ENCODE assay signal across 8 mouse cellular contexts in the genomic region with DNA sequence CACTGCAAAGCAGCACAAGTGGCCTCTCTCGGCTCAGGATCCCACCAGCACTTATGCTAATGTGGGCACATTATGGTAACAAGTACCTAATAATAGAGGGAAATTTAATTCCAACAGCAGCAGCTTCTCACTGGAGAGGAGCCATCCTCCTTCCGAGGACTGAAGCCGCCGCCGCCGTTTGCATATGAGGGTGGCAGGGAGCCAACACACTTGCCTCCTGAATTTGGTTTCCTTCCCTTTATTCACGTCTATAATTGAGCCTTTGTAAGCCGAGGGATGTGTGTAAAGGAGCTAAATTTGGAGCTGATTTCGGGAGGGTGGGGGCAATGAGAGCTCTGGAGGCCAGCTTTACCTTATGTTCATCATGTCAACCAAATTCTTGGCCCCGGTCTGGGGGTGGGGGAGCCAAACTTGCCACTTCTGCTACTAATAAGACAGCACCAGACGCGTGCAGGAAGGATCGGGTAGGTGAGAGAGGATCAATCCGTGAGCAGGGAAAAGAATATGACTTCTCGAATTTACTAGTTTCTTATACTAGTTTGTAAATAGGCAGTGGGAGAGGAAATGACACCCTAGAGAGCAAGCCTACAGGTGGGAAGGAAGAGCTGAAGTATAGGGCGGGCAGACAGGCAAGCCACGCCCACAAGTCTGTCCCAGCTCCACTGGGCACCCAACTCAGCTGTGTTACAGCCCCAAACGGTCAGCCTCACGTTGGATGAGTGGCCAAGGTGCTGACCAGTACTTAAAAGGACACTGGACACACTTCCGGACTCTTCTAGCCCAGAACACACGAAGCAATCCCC. TPM values are rescaled to one million over a fixed set of nuclear protein-coding genes. Genes with fewer than 3 reads are reported as not detected.
DNase-seq lines count a peak whose midpoint lies in the region; ATAC-seq lines count a peak whose summit lies in the region.

No protein-coding gene starts in this region.

- H3K36me3 ChIP-seq in forebrain, embryonic 14.5 days (ENCODE audit: control insufficient read depth, insufficient read depth, low read length): no peaks in the 10 kb centered on the region

- H3K27me3 ChIP-seq in forebrain, embryonic 14.5 days (replicated peaks; ENCODE audit: control insufficient read depth, insufficient read depth, low read length): peaks cover 38% of the 10 kb centered on the region

- peak; percentile 95 for ATAC-seq in forebrain, embryonic 14.5 days

- WGBS in forebrain, embryonic 14.5 days: 9% methylated on average over 21 of the region's 21 CpGs

- no peaks in the 10 kb centered on the region for H3K9me3 ChIP-seq in forebrain, embryonic 14.5 days (replicated peaks; ENCODE audit: control insufficient read depth, low read length)

- peaks cover 16% of the 10 kb centered on the region for H3K4me1 ChIP-seq in forebrain, embryonic 14.5 days (ENCODE audit: control insufficient read depth, insufficient read depth, low read length)

- peak; percentile 34 for DNase-seq in urinary bladder, postnatal 14 days (ENCODE audit: low spot score)
- DNase-seq in urinary bladder, adult 18-20 months (ENCODE audit: low spot score in 2 of 2): no peak
- DNase-seq in forebrain, embryonic 14.5 days (ENCODE audit: low spot score): peak; percentile 98
- peak; percentile 12 for DNase-seq in heart, postnatal 25 days (ENCODE audit: low spot score)
- peak; percentile 62 for DNase-seq in layer of hippocampus, adult 9-10 months (ENCODE audit: low spot score)
- DNase-seq in lung, postnatal 4 days: peak; percentile 50 to 56
- peak; percentile 78 to 81 for DNase-seq in right cerebral cortex, postnatal 36 days (ENCODE audit: low spot score in 2 of 2)
- no peak for DNase-seq in spleen, postnatal 10 days (ENCODE audit: low spot score in 2 of 2)

- peak overlapping the region; percentile 78 for H3K27ac ChIP-seq in forebrain, embryonic 14.5 days (ENCODE audit: low read depth, low read length)

- no peak overlapping the region for H3K4me3 ChIP-seq in forebrain, embryonic 14.5 days (ENCODE audit: low read depth, low read length)

- intact Hi-C loops in heart, postnatal 25 days (cut with DNase I): no loop called here

- H3K9ac ChIP-seq in forebrain, embryonic 14.5 days (ENCODE audit: low read length): no peak overlapping the region

- peak overlapping the region; percentile 40 for H3K4me2 ChIP-seq in forebrain, embryonic 14.5 days (ENCODE audit: low read length)

RNA-seq across cellular contexts. Expression of gene Cdhr3, which starts 56.8 kb away (rescaled TPM):
- polyA plus RNA-seq in forebrain, embryonic 14.5 days (2014; fragmentation: Nextera tagmentation; extraction: Ambion mirVana): 0.08 and 0.16 TPM in 2 replicates
- total RNA-seq in heart, postnatal 25 days (2021): under 1 TPM; 0.67 to 0.73 TPM

Comparison
In these comparisons a context has a peak if more than half of its experiments do, and no peak if none do; other contexts are left out.
1. DNase-seq: peak in urinary bladder, postnatal 14 days (single experiment), forebrain, embryonic 14.5 days (single experiment), heart, postnatal 25 days (single experiment), layer of hippocampus, adult 9-10 months (single experiment), lung, postnatal 4 days (2 of 2) and right cerebral cortex, postnatal 36 days (2 of 2); none in urinary bladder, adult 18-20 months (0 of 2) and spleen, postnatal 10 days (0 of 2).